Mouse (Mus musculus) thymus, postnatal 4 days (tissue): ENCODE measurements around the gene Iqsec1.
A peak's percentile ranks its signal among the peaks of the same experiment; 100 is the strongest.

ENCODE experiments used
- DNase-seq: peaks from one replicate; pipeline ENCODE4 v3.0.0; 2021

Iqsec1 gene

GRCm38 (mm10) chr6:90701391-90701790 lies 287.1 kb downstream of the Iqsec1 start:
- DNase-seq, result no peak

GRCm38 (mm10) chr6:90700737-90701136 lies 287.7 kb downstream of the Iqsec1 start:
- no peak for DNase-seq

DNA sequence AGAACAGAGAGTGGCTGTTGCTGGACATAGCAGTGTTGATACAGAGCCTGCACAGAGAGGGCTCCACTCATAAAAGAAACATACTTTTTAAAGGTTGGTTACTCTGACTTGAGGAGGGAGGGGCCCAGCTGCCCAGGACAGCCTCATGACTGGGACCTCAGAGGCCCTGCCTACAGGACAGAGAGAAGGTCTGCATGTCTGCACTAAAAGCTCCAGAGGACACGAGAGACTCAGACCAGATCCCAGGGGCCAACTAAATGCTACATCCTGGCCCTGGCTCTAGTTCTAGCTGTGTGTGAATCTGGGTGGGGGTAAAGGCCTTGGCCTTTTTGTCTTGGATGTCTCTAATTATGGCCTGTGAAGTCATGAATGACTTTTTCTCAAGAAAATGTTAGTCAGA lies 288.4 kb downstream of the Iqsec1 start:
- no peak for DNase-seq

- DNase-seq, result peak; percentile 51
Measured at GRCm38 (mm10) chr6:90698843-90699242, 289.6 kb downstream of the Iqsec1 start.

- DNase-seq, result no peak
Measured at GRCm38 (mm10) chr6:90695754-90696153, 292.7 kb downstream of the Iqsec1 start.

DNA sequence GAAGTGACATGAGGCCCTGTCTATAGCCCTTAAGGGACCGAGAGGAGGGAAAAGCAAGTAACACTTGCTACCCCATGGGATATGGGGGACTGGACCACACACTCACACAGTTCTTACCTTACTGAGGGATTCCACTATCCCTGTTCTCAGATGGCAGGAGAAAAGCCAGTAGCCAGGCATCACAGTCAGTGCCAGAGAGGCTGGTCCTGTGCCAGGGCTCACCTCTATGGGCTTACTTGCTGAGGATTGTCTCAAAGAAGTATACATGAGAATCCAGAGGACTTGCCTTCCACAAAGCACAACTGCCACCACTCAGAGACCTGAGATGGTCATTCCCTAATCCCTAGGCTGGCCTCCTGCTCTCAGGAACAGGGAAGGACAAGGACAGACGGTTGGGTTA lies 296.1 kb downstream of the Iqsec1 start:
- DNase-seq, result no peak

- no peak for DNase-seq
Measured at GRCm38 (mm10) chr6:90691935-90692334, 296.6 kb downstream of the Iqsec1 start.

GRCm38 (mm10) chr6:90689500-90689899 lies 299.0 kb downstream of the Iqsec1 start:
- no peak for DNase-seq

DNA sequence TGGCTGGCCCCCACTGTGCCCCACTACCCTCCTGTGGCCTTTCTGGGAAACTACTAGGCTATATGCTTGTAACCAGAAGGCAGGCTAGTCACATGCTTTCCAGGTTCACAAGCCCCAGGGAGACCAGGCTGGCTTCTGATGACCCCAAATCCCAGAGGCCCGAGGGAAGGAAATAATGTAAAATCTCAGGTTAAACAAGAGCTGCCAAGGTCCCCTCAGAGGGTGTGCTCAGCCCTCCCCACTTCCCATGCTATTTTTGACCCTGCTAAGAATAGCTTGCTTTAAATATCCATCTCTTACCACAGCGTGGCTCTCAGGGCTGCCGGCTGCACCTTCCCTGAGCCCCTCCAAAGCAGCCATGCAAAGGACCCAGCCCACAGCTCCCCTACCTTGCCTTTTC lies 299.7 kb downstream of the Iqsec1 start:
- no peak for DNase-seq

- no peak for DNase-seq
Measured at GRCm38 (mm10) chr6:90688003-90688402, 300.5 kb downstream of the Iqsec1 start.

DNA sequence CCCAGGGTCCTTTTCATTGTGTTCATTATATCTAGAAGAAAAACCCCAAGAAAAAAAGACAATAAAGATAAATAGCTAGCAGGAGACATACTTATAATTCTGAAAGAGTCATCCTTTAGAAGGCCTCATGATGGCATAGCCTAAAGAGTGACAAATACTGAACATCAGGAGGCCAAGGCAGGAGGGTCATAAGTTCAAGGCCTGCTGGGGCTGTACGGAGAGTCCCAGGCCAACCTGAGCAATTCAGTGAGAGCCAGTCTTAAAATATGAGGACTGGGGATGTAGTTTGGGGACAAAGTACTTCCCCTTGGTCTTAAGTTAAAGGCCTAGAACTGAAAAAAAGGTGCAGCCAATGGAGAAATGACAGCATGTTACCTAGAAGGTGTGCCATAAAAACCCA lies 301.7 kb downstream of the Iqsec1 start:
- DNase-seq, result no peak

- no peak for DNase-seq
Measured at GRCm38 (mm10) chr6:90683831-90684532, 304.5 kb downstream of the Iqsec1 start.

DNA sequence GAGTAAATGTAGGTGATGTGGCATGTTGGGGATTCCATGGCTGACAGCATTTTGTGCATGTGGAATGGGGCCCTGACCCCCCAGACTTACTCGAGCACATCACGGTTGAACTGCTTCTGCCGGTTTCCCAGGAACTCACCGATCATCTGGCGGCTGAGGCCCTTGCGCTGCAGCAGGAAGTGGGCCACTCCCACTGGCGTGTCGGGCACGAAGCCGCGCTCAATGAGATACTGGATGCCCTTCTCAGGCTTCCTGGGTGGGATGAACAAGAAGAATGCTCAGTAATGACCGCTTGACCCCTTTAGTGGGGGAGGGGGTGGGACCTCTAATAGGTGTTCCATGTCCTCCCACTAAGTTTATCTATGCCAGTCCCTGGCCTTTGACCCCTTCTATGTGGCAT lies 308.1 kb downstream of the Iqsec1 start:
- no peak for DNase-seq

GRCm38 (mm10) chr6:90678759-90679158 lies 309.7 kb downstream of the Iqsec1 start:
- no peak for DNase-seq

- no peak for DNase-seq
Measured at GRCm38 (mm10) chr6:90668693-90669092, 319.8 kb downstream of the Iqsec1 start.

DNA sequence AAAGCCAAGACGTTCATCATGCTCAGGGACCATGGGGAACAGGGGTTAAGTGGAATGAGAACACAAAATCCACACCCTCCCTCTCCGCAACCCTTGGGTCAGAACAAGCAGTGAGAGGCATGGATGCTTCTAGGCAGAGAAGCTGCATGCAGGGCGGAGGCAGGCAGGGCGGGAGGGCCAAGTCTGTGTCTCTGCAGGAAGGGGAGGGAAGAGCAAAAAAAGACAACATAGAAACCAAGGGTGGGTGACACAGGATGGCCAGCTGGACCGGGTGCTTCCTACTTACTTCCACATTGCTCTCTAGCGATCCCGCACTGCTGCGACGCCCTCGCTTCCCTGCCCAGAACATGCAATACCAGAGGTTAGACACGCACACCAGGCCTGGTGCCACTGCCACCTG lies 324.7 kb downstream of the Iqsec1 start:
- DNase-seq, result no peak

- no peak for DNase-seq
Measured at GRCm38 (mm10) chr6:90662148-90662547, 326.3 kb downstream of the Iqsec1 start.

- DNase-seq, result no peak
Measured at GRCm38 (mm10) chr6:90661029-90661399, 327.5 kb downstream of the Iqsec1 start.

GRCm38 (mm10) chr6:90660398-90661028 lies 328.0 kb downstream of the Iqsec1 start:
- DNase-seq, result no peak

DNA sequence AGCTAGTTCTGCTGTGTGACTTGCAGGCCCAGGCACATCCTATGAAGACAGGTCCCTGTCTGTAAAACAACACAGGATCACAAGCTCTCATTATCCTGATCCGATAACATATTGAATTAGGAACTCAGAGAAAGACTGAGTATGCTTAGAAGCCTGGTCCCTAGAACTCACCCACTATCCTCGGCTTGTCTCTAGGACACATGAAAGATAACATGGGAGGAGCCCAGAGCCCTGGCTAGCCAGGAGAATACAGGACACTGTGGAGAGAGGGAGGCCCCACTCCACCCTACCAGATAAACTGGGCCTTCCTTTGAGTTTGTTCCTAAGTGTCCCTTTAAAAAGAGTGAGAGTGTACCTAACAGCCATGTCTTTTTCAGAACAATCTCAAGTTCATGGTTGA lies 328.6 kb downstream of the Iqsec1 start:
- DNase-seq, result no peak

- peak; percentile 67 for DNase-seq
Measured at GRCm38 (mm10) chr6:90656344-90656850, 332.1 kb downstream of the Iqsec1 start.

DNA sequence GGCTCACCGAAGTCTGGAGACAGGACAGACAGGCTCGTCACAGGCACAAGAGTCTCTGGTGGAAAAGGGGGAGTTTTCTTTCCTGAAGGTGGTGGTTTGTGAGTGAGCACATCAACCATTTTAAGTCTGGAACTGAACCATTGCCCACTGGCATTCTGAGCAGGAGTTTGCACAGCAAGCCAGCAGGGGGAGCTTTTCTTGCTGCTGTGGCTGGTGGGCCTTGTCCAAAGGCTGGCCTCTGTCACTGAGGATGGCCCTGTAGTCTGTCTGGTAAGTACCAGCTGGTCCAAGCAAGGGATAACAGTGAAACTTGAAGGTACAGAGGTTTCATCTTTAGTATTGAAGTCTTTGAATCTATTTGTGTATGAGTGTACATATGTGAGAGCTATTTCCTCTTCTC lies 334.7 kb downstream of the Iqsec1 start:
- DNase-seq, result peak; percentile 72

DNA sequence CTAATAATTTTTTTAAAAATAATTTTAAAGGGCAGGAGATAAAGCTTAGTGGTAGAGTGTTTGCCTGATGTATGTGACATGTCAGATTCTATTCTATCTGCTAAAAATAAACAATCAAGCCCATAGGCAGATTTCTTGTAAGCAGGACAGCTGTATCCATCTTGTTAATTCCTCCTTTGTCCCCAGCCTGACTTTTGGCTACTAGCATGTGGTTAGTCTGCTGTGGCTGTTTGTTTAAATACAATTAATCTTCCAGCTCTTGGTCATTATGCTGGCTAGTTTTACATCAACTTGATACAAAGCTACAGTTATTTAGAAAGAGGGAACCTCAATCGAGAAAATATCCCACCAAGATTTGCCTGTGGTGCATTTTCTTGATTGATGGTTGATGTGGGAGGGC lies 337.9 kb downstream of the Iqsec1 start:
- DNase-seq, result no peak

- DNase-seq, result no peak
Measured at GRCm38 (mm10) chr6:90649279-90649678, 339.2 kb downstream of the Iqsec1 start.

DNA sequence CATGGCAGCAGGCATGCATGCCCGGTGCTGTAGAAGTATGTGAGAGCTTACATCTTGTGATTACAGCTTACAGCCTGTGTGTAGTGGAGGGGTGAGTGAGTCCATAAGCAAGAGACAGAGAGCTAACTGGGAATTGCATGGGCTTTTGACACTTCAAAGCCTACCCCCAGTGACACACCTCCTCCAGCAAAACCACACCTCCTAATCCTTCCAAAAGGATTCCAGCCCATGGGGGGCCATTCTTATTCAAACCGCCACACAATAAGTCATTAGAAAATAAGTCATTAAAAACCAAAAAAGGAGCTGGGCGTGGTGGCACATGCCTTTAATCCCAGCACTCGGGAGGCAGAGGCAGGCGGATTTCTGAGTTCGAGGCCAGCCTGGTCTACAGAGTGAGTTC lies 340.1 kb downstream of the Iqsec1 start:
- DNase-seq, result no peak
